Mouse (Mus musculus): ENCODE data around the gene Slc1a4.
A peak's percentile ranks its signal among the peaks of the same experiment; 100 is the strongest.

The Slc1a4 gene

DNA sequence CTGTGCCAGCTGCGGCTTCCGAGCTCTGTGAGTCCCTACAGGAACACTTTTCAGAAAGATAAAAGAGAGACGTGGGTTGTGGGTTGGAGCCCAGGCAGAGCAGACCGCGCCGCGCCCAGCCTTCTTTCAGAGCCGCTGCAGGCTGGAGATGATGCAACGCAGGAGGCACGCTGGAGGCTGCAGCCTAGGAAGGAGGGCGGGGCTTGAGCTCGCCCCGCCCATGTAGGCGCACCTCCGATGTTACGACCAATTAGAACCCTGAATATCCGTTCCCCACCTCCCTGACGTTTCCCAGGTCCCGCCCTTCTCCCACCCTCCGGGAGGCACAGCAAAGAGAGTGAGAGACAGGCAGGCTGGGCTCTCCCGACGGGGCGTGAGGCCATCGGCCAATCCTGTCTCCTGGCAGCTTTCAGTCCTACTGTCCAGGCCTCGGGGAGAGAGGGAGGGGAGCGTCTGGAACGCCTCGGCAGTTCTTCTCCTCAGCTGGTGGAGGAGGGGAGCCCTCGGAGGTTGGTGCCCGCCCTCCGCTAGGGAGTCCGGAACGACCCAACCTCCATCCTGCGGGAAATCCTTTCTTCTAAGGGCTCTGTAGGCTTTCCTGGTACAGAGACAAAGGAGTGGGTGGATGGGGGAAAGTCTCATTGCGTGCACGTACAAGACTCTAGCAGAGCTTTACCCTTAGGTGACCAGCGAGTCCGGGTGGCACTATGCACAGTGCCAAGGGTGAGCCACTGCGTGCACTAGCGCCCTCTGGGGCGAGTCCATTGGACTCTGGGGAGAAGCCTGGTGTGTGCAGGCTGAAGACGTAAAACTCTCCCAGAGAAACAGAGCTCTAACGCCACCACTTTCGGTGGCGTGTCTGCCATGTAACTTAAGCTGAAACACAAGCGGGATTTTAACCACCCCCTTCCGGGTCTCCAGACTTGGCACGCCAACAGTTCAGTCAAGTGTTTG is at the start of gene Slc1a4:
Slc1a4 (minus strand) TSS at position 153 of the 954 bp plus-strand sequence.
- DNase-seq (ENCODE audit: low spot score in 2 of 2), result peak; percentile 82 to 91

DNA sequence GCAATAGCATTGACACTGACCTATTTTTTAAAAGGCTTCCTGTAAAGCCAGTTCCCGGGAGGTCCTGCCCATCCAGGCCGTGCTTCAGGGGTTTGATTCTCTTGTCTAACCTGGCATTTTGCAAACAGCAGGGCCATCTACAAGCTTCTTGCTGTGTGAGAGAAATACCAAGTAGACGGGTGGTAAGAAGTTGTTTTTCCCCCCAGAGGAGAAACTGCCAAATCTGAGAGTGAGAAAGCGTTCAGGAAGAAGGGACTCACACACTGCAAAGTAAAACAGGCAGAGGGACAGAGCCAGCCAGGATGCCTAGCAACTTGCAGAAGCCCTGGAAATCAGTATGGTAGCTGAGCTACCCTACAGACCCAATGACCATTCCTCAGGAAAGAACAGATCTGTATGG is 47.6 kb upstream of the Slc1a4 start:
- no peak for DNase-seq (ENCODE audit: low spot score in 2 of 2)

DNA sequence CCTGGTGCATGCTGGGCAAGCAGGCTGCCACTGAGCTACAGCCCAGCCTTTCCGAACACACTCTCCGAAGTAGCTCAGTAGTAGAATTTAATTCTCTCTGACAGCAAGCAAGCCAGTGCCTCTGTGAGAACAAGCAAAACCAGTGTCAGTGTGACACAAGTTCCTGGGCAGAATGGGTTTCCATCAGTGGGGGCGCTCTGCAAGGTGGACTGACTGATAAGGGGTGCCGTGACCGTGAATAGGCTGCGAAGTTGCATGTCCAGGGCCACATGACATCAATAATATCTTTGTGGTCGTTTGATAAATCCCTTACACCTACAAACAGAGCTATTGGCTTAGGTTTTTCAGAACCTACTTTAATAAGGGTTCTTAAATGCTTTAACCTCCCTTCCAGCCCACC is 44.1 kb upstream of the Slc1a4 start:
- DNase-seq (ENCODE audit: low spot score in 2 of 2), result no peak

DNA sequence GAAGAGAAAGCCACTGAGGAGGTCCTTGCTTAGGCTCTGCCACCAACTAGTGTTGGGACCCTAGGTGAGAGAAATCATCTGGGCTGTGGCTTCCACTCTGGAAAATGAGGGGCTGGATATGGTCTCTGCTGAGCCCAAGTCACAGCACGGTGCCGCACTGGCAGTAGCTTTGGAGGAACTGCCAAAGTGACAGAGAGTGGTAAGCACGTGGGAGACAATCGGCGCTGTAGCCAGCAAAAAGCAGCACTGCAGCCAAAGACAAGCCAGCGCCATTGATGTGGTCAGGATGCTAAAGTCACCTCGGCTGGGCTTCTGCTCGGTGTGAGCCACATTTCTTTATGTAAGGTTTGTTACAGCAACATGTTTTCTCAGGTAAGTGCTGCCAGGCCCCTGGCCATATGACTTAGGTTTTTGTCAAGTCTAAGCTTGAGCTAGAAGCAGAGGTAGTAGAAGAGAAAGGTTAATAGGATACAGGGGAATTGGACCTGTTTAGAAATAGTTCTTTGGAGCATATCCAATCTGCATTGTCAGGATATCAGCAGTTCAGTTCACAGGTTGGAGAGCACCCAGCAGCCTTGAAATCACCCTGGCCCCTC is 40.2 kb upstream of the Slc1a4 start:
- DNase-seq (ENCODE audit: low spot score in 2 of 2), result no peak

DNA sequence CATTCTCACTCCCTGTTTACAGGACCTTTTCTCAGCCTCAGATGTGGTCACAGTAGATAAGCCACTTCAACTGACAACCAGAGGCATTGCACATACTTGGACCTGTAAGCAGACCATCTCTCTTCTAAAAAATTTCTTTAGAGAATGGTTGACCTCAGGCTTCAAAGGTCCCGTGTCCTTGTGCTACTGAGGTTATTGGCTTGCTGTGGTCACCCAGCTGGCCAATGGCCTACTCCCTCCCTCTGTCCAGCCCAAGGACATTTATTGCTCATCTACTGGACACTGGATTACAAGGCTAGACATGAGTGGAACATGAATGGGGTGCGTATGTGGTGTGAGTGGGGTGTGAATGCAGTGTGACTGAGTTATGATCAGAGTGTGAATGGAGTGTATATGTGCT is 38.0 kb upstream of the Slc1a4 start:
- no peak for DNase-seq (ENCODE audit: low spot score in 2 of 2)

DNA sequence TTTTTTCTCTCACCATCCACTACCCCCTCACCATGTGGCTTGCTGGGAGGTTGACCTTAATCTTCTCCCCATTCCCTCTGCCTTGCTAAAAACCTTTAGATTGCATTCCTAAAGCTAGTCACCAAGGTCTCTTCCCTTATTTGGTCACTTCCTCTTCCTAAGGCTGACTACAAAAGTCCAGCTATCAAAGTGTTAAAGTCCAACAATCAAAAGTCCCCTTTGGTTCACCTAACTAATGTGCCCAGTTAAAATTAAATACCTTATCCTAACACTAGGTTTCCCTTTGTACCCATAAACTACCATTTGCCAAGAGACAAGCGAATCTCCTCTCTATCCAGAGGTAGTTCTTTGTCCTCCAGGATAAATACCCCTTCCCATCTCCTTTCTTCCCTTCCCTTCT is 33.9 kb upstream of the Slc1a4 start:
- DNase-seq (ENCODE audit: low spot score in 2 of 2), result no peak

DNA sequence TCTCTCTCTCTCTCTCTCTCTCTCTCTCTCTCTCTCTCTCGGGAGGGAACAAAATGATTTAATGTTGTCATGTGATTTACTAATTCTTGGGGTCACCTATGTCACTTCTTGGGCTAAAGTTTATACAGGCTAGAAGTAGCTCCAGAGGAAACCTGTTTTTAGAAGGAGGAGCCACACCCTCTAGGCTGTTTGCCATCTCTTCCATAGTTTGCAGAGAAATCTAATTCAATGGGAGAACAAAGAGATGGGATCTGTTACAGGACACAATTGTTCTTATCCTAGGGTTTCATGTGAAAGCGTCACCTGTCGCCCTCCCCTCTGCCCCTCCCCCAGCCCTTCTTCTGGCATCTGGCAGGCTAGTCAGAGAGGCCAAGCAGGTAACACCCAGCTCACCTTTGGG is 28.8 kb upstream of the Slc1a4 start:
- DNase-seq (ENCODE audit: low spot score in 2 of 2), result no peak

DNA sequence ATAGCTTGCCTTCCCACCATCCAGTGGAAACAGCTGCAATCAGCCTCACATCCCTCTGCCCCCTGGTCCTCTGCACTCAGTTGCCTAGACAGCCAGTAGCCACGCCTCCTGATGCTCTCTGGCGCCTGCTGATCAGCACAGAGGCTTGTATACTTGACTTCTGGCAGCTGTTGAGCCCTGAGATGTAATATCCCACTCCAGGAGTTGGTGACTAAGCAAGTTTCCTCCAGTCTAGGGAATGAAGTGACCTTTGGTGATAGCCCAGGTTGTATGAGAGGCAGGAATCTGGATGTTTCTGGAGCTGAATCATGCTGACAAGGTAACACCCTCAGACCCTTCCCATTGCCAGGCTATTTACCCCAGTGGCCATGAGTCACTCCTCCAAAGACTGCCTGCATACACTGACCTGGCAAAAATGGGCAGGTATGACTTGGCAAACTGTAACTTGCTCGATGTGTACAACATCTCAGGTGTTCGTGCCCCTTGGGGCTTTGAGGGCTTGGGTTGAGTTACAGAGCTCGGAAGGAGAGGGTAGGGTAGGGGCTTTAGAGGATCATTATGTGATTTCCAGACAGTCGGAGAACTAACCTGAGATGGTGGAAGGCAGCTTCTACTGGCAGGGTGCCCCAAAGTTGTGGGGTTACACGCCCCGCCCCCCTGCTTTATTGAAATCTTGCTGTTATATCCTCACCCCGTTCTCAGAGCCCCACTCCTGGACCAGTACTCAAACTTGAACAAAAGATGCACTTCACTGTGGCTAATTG is 25.4 kb upstream of the Slc1a4 start:
- DNase-seq (ENCODE audit: low spot score in 2 of 2), result peak in 1 of 2 experiments; percentile 20

DNA sequence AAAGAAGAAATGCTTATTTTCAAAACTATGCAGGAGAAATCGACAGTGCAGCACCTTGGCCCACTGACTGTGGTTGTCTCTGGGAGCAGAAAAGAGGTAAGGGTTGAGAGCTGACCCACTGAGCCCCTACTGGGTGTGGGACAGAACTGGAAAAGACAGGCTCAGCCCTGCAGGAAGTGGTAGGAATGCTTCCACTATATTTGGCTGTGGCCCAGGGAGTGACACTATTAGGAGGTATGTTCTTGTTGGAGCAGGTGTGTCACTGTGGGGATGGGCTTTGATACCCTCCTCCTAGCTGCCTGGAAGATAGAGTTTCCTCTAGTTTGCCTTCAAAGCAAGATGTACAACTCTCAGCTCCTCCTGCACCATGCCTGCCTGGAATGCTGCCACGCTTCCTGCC is 16.0 kb upstream of the Slc1a4 start:
- DNase-seq (ENCODE audit: low spot score in 2 of 2), result no peak

DNA sequence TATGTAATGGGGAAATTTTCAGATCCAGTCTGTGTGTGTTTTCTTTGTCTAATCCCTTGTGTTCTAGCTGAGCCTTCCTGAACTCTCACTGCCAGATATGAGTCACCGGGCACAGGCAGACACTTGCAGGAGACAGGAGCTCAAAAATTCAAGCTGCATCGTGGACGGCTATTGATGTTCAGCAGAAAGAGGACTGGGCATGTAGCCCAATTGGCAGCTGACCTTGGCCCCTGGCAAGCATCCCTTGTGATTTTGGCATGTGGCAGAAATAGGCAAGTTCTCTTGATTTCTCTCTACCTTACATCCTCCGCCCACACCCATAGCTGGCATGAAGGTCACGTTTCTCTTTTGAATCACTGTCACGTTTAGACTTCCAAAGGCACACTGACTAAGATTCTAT is 15.0 kb upstream of the Slc1a4 start:
- DNase-seq (ENCODE audit: low spot score in 2 of 2), result peak; percentile 44 to 67

DNA sequence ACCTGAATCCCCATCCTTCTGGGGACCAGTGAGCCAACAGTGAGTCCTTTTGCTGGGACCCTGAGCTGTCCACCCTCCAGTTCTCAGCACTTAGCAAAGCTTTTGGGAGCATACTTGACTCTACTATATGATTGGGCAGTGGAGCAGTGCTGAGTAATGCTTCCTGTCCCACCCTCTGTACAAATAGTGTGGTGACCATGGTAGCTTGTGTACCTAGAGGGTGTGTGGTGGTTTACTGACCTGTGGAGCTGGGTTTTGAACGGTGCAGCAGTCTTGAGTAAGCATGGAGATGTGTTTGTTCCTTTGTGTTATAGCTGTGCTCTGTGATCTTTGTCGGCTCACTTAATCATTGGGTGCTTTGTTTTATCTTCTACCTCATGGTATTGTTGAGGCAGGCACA is 13.9 kb upstream of the Slc1a4 start:
- DNase-seq (ENCODE audit: low spot score in 2 of 2), result peak in 1 of 2 experiments; percentile 38

DNA sequence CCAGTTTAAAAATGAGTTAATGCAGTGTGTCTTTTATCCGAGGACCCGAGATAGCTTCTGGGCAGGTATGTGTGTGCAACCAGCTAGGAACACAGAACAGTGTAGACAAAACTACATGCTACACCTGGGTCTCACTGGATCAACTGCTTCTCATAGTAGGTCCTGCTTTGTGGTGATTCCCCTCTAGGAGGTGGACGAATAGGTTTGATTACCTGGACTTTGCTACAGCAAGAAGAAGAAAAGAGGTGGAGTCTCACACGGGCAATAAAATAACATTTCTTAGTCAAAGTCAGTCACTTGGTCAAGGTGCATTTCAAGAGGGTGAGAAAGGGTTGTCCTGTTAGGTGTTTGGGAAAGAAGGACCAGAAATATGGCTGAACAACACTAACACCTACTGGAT is 11.4 kb upstream of the Slc1a4 start:
- DNase-seq (ENCODE audit: low spot score in 2 of 2), result no peak

DNA sequence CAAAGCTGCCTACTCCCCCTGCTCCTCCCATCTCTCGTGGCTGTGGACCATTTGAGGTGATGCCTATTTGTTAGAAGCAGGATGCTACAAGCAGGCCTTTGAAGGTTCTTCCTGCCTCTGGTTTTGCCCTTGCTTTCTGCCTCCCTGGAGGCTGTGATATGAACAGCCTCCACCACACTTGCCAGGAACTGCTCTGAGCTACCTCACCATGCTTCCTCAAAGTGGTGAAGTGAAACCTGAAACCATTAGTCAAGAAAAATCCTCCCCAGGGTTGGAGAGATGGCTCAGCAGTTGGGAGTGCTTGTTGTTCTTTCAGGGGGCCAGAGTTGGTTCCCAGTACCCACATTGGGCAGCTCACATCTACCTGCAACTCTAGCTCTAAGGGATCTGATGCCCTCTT is 9.1 kb upstream of the Slc1a4 start:
- DNase-seq (ENCODE audit: low spot score in 2 of 2), result no peak

DNA sequence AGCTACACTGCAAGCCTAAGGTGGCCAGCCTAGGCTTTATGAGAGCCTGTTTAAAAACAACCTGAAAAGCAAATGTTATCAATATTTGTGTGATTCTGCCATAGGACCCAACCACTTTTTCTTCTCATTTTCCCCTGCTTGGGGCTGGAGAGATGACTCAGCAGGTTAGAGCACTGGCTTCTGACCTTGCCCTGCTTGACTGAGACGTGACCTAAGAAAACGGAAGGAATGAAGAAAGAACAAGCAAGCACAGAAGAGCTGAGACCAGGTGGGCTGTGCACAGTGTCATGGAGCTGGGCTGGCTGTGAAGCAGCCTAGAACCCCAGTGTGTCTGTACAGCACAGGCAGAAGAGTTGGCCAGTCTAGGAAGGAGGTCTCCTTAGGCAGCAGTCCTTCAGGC is 6.2 kb upstream of the Slc1a4 start:
- DNase-seq (ENCODE audit: low spot score in 2 of 2), result no peak

DNA sequence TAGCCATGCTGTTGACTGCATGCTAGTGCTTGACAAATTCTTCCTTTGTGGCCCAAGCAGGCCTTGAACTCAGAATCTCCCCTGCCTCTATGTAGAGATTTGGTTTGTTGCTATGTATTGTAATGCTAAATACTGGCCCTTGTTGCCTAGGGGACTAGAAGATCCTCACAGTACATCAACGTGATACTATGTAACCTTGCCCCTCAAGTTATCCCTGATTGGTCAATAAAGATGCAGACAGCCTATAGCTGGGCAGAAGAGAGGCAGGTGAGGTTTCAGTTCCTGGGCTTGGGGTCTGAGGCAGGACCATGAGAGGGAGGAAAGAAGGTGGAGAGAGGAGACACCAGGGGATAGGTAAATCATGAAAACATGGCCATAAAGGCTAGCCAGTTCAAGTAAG is 1.8 kb upstream of the Slc1a4 start:
- no peak for DNase-seq (ENCODE audit: low spot score in 2 of 2)

DNA sequence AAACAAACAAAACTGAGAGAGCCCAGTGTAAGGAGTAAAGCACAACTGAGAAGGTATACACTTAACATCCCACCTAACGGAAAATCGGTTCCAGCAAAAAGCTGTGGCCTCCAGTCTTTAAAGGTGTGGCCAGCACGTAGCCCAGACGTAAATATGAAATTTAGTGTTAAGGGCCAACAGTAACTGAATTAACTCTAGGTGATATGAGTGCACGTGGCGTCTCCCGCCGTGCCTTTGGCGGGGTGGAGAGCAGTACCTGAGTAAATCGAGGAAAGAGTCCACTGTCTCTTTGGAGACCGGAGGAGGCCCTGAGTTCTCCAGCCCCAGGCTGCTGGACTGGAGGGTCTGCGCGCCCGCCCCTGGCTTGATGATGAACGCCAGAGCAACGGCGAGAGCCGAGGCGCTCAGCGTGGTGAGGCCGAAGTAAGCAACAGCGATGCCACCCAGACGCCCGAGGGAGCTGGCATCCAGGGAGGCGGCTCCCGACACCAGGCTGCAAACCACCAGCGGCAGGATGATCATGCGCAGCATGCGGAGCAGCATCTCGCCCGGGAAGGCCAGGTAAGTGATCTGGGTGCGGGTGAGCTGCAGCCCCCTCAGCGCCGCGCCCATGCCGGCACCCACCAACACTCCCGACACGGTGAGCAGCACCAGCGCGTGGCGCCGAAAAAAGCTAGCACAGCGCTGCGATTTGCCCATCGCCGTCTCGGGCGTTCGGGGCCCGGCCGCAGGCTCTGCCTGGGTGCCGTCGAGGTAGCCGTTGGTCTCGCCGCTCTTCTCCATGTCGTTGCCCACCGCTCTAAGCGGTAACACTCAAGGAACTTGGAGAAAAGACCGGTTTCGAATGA is 599 bp downstream of the Slc1a4 start:
- peak; percentile 8 to 41 for DNase-seq (ENCODE audit: low spot score in 2 of 2)

DNA sequence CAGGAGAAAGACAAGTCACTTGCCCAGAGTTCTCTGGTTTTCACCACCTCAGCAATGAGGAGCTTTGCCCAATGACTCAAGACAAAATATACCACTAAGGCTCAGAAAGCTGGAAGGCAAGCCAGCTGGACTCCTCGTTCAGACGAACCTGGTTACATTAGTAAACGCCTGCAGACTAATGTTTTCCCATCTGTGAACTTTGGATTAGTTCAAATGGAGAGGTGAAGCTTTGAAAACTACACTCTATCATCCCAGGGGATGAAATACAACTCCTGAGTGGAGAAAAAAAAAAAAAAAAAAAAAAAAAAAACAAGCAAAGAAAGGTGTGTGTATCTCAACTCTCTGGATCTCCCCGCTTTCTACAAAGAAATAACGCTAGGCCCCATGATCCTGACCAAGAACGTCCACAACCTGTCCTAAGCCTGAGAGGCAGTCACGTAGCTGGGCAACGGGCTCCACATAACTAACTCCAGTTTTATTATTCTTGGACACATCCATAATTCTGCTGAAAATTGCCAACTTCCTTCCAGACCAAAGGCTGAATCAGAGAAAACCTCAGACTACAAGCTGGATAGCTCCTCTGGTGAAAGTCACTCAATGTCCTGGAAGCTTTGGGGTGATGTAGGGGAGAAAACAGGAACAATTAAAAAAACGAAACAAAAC is 1.4 kb downstream of the Slc1a4 start:
- DNase-seq (ENCODE audit: low spot score in 2 of 2), result no peak

DNA sequence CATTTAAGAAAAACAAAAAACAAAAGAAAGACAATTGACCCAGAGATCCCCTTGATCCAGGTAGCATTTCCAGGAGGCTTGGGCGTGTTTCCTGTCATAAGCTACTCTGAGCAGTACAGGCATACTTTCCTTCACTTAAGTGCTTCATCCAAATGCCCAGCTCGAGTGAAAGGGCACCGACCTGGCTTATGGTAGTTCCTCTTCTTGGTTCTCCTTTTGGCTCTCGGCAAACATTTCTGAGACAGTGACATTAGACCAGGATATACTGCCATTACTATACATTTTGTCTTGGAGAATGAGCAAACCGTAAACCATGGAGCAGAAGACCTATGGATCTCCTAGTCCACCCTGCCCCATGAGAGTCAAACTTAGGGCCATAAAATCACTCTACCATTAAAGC is 2.8 kb downstream of the Slc1a4 start:
- DNase-seq (ENCODE audit: low spot score in 2 of 2), result no peak

DNA sequence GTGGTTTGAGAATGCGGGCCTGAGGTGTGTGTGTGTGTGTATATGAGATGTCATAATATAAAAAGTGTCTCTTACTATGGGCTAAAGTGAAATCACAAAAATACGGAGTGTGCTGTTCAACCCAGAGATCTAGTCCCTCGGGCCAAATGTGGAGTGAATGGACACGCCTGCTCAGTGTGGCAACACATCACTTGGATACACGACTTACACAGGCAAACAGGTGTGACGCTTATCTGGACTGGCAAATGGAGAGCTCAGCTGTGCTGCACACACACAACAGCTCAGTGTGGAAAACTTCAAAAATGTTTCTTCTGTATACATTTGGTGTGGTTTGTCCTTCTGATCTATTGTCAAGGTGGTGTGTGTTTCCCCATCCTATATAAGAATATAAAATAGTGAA is 3.7 kb downstream of the Slc1a4 start:
- no peak for DNase-seq (ENCODE audit: low spot score in 2 of 2)

DNA sequence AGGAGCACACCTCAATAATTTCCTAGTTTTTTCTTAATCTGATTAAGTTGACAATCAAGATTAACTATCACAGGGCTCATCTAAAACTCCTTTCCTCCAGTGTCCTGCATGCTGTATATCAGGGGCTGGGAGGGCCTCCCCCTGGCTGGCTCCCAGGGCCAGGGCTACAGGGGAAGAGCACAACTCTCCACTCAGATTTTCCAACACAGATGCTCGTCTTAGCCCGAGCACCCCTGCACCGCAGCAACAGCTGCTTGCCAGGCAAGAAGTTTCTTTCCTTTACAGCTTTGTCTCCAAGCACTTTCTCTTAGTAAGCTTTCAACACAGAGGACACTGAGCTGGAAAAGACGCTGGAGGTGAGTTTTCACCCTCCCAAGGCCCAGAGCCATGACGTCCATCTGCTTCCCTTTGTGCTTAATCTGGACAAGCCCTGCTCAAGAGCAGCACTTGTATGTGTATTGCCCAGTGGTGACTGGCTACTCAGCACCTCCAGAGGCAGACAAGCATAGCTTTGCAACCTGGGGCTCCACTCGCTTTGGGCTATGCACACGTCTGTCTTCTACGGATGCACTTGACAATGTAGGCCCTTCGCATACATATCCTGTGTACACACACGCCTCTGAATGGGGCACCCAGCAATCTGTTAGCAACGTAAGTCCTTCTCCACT is 6.1 kb downstream of the Slc1a4 start:
- DNase-seq (ENCODE audit: low spot score in 2 of 2), result no peak

All from urinary bladder, adult 18-20 months (tissue).